Mouse (Mus musculus) intestine, embryonic 16.5 days (tissue): ENCODE measurements at regions not wholly inside any gene's neighbourhood (a gene's known extent, or its start where the extent isn't known, plus 50 kb on each side); places are given as distances from the start of the nearest gene placed in this dataset.

Experiments
- ATAC-seq: fragments of 200-750 bp; cut with Nextera tagmentation; 2 replicates; pipeline ENCODE4 v1.8.0; 2017; ENCODE audit warnings: moderate TSS enrichment, moderate library complexity
- H3K27ac ChIP-seq: fragments of 300-500 bp; sonication (generic); 2 replicates; pipeline ENCODE4 v1.5.1; 2014; ENCODE audit warnings: mild to moderate bottlenecking, low read length
- H3K27me3 ChIP-seq: fragments of 300-500 bp; sonication (generic); replicated peaks from 2 replicates; pipeline ENCODE4 v1.6.1; 2014; ENCODE audit warnings: low read length, control low read depth, mixed read lengths; ENCODE audit not compliant: control insufficient read depth, insufficient read depth
- H3K36me3 ChIP-seq: fragments of 300-500 bp; sonication (generic); 2 replicates; pipeline ENCODE4 v1.6.1; 2014; ENCODE audit warnings: low read length, control low read depth; ENCODE audit not compliant: control insufficient read depth, insufficient read depth
- H3K4me1 ChIP-seq: fragments of 300-500 bp; sonication (generic); 2 replicates; pipeline ENCODE4 v1.6.1; 2014; ENCODE audit warnings: low read length, control low read depth, mixed read lengths; ENCODE audit not compliant: control insufficient read depth, insufficient read depth
- H3K4me2 ChIP-seq: fragments of 300-500 bp; sonication (generic); 2 replicates; pipeline ENCODE4 v1.6.1; 2014; ENCODE audit warnings: low read depth, low read length, control low read depth
- H3K4me3 ChIP-seq: fragments of 300-500 bp; sonication (generic); 2 replicates; pipeline ENCODE4 v1.5.1; 2014; ENCODE audit warnings: mild to moderate bottlenecking, low read length
- H3K9ac ChIP-seq: fragments of 300-500 bp; sonication (generic); 2 replicates; pipeline ENCODE4 v1.6.1; 2014; ENCODE audit warnings: low read depth, low read length
- H3K9me3 ChIP-seq: fragments of 300-500 bp; sonication (generic); 2 replicates; pipeline ENCODE4 v1.6.1; 2016; ENCODE audit warnings: low read length, control low read depth; ENCODE audit not compliant: control insufficient read depth
- WGBS: fragments of 180-500 bp; shearing (Covaris S2); extraction: QIAGEN DNeasy Blood & Tissue Kit; methylation state at CpG from one replicate; pipeline ENCODE4 v1.1.7; 2014; 5-methylcytosine and 5-hydroxymethylcytosine counted together

DNA sequence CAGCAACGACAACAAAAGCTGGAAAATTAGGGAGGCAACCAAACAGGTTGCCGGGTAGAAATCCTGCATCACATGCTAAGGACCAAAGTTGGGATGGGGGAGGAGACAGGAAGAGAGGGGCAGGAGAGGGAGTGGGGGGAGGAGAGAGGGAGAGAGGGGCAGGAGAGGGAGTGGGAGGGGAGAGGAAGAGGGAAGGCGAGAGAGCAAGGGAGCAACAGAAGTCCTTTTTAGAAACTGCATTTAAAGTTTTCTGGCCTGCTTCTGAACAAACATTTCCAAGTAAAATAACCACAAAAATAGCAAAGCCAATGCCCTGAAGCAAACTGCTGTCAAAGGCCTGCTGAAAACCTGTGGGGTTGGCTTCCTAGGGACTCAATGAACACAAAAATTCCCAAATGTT lies 589.3 kb downstream of the Gm19410 start:
- no peak for ATAC-seq
- Histone ChIP-seq H3K27me3 (no peaks in the 10 kb centered on the region), H3K27ac (no peak overlapping the region), H3K9me3 (no peaks in the 10 kb centered on the region), H3K4me2 (no peak overlapping the region), H3K9ac (no peak overlapping the region), H3K4me1 (no peaks in the 10 kb centered on the region), H3K36me3 (no peaks in the 10 kb centered on the region), H3K4me3 (no peak overlapping the region)
- WGBS, result 33% methylated on average over 3 of the region's 3 CpGs

DNA sequence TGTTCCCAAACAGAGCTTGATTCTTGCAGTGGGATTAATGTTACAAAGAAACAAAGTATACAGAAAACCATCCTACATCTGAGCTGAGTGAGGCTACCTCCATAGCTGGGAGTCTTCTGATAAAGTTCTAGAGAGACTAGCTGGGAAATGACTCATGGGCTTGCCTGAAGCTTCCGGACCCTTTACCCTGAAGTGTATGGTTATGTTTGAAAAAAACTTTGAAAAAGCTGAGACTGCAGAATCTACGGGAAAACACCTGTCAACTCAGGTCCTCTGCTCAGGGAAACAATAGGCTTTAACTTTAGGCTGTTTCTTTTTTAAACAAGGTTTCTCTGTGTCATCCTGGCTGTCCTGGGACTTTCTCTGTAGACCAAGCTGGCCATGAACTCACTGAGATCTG lies 593.4 kb downstream of the Gm19410 start:
- H3K9ac ChIP-seq, result no peak overlapping the region
- ATAC-seq, result no peak
- H3K27me3 ChIP-seq, result no peaks in the 10 kb centered on the region
- H3K4me3 ChIP-seq, result no peak overlapping the region
- no peak overlapping the region for H3K27ac ChIP-seq
- no peaks in the 10 kb centered on the region for H3K36me3 ChIP-seq
- no peak overlapping the region for H3K4me2 ChIP-seq
- WGBS, result 83% methylated on average over 2 of the region's 2 CpGs
- no peaks in the 10 kb centered on the region for H3K4me1 ChIP-seq
- no peaks in the 10 kb centered on the region for H3K9me3 ChIP-seq

DNA sequence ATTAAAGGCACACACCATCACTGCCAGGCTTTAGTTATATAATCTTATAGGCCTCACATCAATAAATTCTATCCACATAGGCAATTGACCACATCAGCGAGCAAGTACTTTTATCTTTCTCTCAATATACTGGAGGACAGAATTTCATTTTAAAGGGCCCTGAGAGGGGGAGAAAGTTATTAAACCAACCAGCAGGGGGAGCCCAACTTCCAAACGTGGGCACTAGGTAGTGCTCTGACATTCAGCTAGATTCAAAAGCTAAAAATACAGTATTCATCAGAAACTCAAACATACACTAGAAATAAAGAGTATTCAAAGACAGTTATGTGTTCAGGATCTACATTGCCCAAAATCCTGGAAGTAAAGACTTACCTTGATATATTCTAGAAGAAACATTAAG lies 595.7 kb downstream of the Gm19410 start:
- Histone ChIP-seq H3K4me2 (no peak overlapping the region), H3K27me3 (no peaks in the 10 kb centered on the region), H3K27ac (no peak overlapping the region), H3K4me3 (no peak overlapping the region), H3K9me3 (no peaks in the 10 kb centered on the region), H3K36me3 (no peaks in the 10 kb centered on the region), H3K4me1 (no peaks in the 10 kb centered on the region), H3K9ac (no peak overlapping the region)
- peak; percentile 56; the same call in 1 of the 2 replicates for ATAC-seq
- WGBS, result 16% methylated on average over 2 of the region's 2 CpGs

DNA sequence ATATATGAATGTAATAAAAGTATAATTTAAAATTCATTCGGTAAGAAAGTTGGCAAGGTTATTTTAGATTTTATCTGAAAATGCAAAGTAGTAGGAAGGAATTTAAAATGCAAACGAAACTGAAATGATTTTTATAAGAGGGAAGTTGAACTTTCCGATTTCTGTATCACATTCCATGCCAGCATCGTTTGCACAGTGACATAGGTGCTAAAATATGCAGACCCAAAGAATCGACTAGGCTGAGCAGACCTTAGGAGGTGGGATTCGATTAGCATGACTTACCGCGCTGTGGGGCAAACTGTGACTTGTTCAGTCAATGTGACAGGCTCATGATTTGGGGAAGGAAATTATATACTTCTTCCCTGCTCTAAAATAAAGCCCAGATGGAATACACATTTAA lies 596.2 kb downstream of the Gm19410 start:
- no peak overlapping the region for H3K27ac ChIP-seq
- no peak overlapping the region for H3K4me3 ChIP-seq
- H3K4me2 ChIP-seq, result no peak overlapping the region
- H3K4me1 ChIP-seq, result no peaks in the 10 kb centered on the region
- no peaks in the 10 kb centered on the region for H3K36me3 ChIP-seq
- H3K27me3 ChIP-seq, result no peaks in the 10 kb centered on the region
- H3K9ac ChIP-seq, result no peak overlapping the region
- 38% methylated on average over 8 of the region's 8 CpGs for WGBS
- H3K9me3 ChIP-seq, result no peaks in the 10 kb centered on the region
- ATAC-seq, result no peak

DNA sequence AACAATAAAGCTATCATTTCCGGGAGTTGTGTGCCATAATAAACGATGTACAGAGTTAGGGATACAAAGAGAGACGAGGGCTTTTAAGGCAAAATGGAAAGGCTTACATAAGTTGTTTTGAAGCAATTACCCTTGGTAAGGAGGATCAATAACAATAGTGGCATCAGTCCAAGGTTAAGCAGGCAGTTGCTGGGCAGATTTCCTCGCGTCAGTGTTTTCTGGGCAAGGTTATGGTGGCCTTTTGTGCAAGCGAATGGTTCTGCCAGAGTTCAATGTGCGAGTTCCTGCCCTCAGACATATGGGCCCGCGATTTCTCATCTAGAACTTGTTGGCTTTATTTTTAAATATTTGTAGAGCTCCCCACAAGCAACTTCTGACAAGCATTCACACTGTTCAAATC lies 597.7 kb downstream of the Gm19410 start:
- Histone ChIP-seq H3K27ac (no peak overlapping the region), H3K4me2 (no peak overlapping the region), H3K9ac (no peak overlapping the region), H3K27me3 (no peaks in the 10 kb centered on the region), H3K9me3 (no peaks in the 10 kb centered on the region), H3K4me1 (no peaks in the 10 kb centered on the region), H3K36me3 (no peaks in the 10 kb centered on the region), H3K4me3 (no peak overlapping the region)
- WGBS, result 62% methylated on average over 9 of the region's 9 CpGs
- no peak for ATAC-seq

DNA sequence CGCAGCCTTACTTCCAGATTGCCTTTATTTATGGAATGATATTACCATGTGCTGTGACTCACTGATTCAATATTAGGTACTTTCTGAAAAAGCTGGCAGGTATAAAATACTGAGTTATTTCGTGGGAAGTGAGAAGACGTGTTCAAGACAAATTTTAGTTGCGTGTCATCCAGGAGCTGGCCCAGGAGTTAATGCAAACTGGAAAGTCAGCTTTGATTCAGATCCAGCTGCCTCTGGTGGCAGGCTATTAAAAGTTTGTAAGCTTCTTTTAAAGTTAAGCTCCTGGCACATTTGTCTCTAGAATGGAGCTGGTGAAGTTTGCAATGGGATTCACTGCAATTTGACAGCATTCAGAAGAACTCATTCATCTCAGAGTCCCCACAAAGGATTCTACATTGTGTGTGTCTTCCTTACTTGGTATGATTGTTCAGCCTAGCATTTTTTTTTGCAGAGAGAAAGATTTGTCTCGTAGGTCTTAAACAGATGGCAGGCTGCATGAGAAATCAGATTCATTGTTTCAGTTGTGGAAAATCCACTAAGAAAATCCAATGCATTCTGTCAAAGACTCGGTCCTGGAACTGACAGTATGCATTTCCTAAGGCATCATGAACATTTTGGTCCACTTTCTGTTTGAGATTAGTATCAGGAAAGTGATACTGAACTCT lies 599.1 kb downstream of the Gm19410 start:
- Histone ChIP-seq H3K27me3 (no peaks in the 10 kb centered on the region), H3K4me2 (no peak overlapping the region), H3K4me1 (no peaks in the 10 kb centered on the region), H3K9me3 (no peaks in the 10 kb centered on the region), H3K36me3 (no peaks in the 10 kb centered on the region), H3K4me3 (no peak overlapping the region), H3K9ac (no peak overlapping the region), H3K27ac (no peak overlapping the region)
- WGBS, result 71% methylated on average over 6 of the region's 6 CpGs
- no peak for ATAC-seq

DNA sequence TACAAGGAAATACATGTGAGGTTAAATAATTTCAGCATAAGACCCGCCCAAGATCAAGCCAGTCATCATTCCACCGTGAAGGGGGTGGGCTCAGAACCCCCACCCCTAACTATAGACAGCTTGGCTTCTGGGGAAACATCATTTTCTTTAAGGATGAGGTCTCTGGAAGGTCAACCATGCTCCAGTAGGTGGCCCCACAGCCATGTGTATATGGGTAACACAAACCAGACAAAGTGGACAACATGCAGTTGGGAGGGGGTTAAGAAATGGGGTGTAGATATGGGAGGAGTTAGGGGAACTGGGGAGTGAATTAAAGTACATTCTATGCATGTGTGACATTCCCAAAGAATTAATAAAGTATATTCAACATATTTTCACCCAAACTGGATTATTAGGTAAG lies 600.4 kb downstream of the Gm19410 start:
- no peak overlapping the region for H3K27ac ChIP-seq
- no peaks in the 10 kb centered on the region for H3K9me3 ChIP-seq
- WGBS, result 72% methylated on average over 2 of the region's 2 CpGs
- H3K4me2 ChIP-seq, result no peak overlapping the region
- no peaks in the 10 kb centered on the region for H3K27me3 ChIP-seq
- no peaks in the 10 kb centered on the region for H3K36me3 ChIP-seq
- ATAC-seq, result no peak
- H3K4me1 ChIP-seq, result no peaks in the 10 kb centered on the region
- no peak overlapping the region for H3K9ac ChIP-seq
- H3K4me3 ChIP-seq, result no peak overlapping the region

DNA sequence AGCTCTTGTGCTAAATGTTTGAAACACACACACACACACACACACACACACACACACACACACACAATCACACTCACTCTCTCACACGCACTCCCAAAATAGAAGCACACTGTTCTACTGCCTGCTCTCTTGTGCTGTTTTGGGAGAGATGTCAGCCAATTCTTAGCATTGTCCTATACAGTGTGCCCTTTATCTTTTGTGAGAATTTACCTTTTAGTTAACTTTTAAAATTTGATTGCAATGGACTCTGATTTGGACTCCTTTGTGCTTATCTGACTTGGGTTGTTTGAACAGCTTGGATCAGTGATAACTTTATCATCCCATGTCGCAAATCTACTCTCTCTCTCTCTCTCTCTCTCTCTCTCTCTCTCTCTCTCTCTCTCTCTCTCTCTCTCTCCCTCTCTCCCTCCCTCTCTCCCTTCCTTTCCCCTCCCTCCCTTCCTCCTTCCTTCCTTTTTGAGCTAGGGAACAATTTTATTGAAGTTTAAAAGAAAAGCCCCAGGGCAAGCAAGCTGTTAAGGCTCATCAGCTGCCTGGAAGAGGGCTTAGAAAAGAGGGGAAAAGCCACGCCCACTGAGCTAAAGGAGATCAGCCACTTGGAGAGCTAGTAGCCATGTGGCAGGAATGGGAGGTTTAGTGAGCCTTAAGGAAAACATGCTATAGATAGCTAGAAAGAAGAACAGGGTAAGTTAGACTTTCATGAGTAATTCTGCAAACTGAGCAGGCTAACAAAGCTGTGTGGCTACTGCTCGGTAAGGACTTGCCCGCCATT lies 611.2 kb downstream of the Gm19410 start:
- no peaks in the 10 kb centered on the region for H3K36me3 ChIP-seq
- no peaks in the 10 kb centered on the region for H3K9me3 ChIP-seq
- no peak overlapping the region for H3K4me3 ChIP-seq
- H3K27ac ChIP-seq, result no peak overlapping the region
- no peak overlapping the region for H3K4me2 ChIP-seq
- H3K27me3 ChIP-seq, result no peaks in the 10 kb centered on the region
- peak; percentile 64 for ATAC-seq
- H3K9ac ChIP-seq, result no peak overlapping the region
- 57% methylated on average over 5 of the region's 5 CpGs for WGBS
- H3K4me1 ChIP-seq, result no peaks in the 10 kb centered on the region

DNA sequence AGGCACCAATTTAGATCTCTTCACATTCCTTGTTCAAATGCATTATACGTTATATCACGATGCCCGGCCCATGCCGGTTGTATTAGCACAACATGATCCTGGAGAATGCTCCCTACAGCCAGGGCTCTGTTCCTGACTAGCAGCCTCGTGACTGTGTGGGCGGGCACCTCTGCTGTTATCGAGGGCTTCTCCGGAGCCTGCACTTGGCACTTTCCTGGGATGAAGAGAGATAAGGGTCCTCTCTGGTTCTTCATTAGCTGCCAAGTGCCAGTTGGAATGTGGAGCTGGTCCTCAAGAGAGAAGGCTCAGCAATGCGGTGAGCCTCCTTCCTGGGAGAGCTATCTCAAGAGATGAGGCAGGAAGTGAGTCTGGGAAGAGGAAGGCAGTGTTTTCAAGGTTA lies 598.9 kb upstream of the AI429214 start:
- no peak overlapping the region for H3K4me2 ChIP-seq
- H3K4me1 ChIP-seq, result no peaks in the 10 kb centered on the region
- H3K9me3 ChIP-seq, result no peaks in the 10 kb centered on the region
- ATAC-seq, result no peak
- no peaks in the 10 kb centered on the region for H3K27me3 ChIP-seq
- H3K4me3 ChIP-seq, result no peak overlapping the region
- 75% methylated on average over 9 of the region's 9 CpGs for WGBS
- no peak overlapping the region for H3K9ac ChIP-seq
- H3K36me3 ChIP-seq, result no peaks in the 10 kb centered on the region
- no peak overlapping the region for H3K27ac ChIP-seq
